Mouse (Mus musculus) spleen, adult 2 months (tissue): ENCODE data around the gene Pbx1.

Experiments used
- CTCF ChIP-seq: fragments of 200-500 bp; IDR thresholded peaks from 2 replicates; pipeline ENCODE4 v1.5.1; 2011; ENCODE audit warnings: mild to moderate bottlenecking, inconsistent platforms; ENCODE audit not compliant: insufficient read depth, insufficient read length, insufficient replicate concordance; ENCODE audit errors: extremely low read depth
- POLR2A ChIP-seq: fragments of 200-500 bp; IDR thresholded peaks from 2 replicates; pipeline ENCODE4 v1.6.1; 2011; ENCODE audit warnings: low read depth, low read length, inconsistent platforms

GRCm38 (mm10) chr1:168391617-168392499 lies 40.2 kb downstream of the Pbx1 start:
- TF ChIP-seq POLR2A (no peak), CTCF (no peak)
